Mouse (Mus musculus): ENCODE results near the gene Gm26657. TPM values are rescaled to one million over a fixed set of nuclear protein-coding genes. Genes with fewer than 3 reads are reported as not detected.

The Gm26657 gene
- polyA plus RNA-seq, 1 experiment from 2014 or later, result not detected

DNA sequence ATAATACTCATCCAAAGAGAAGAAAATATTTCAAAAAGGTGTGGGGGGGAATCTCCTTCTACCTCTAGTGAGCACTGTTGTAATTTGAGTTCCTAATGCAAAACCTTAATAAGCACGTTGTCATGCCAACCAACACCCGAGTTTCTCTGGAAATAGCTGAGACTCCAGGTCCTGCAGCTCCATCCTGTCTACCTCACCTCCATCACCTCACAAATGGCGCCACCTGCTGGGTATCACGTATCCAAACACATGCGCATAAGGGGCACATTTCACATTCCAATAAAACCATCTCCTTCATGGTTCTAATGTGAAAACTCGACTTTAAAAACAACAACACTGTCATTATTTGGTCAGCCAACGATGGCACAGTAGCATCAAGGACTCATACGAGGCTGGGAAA lies 14.0 kb upstream of the Gm26657 start:
- Histone ChIP-seq H3K4me3 (no peak overlapping the region), H3K9me3 (peaks cover 3% of the 10 kb centered on the region; the same call in 1 of the 2 replicates), H3K27ac (no peak overlapping the region), H3K36me3 (no peaks in the 10 kb centered on the region), H3K4me1 (replicated peaks) (no peaks in the 10 kb centered on the region), H3K27me3 (ENCODE audit: insufficient read depth, poor library complexity, severe bottlenecking) (no peaks in the 10 kb centered on the region)
- no peak for DNase-seq (ENCODE audit: low spot score)
- 58% methylated on average over 8 of the region's 8 CpGs for WGBS

DNA sequence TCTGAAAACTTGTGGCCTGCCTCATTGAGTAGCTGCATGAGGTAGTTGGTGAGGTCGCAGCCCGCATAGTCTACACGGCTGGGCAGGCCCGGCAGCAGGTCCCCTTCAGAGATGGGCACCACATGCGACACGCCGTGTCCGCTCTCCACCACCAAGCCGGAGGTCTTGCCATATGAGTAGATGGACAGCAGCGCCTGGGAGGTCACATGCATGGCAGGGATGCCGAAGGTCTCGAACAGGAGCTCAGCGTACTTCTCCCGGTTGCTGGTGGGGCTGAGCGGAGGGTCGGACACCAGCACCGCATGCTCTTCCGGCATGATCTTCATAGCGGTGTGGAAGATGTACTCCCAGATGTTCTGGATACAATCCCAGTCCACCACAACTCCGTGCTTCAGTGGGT lies 741 bp downstream of the Gm26657 start:
- Histone ChIP-seq H3K9me3 (no peaks in the 10 kb centered on the region), H3K4me1 (replicated peaks) (no peaks in the 10 kb centered on the region), H3K27me3 (ENCODE audit: insufficient read depth, poor library complexity, severe bottlenecking) (no peaks in the 10 kb centered on the region), H3K36me3 (peaks cover 25% of the 10 kb centered on the region), H3K4me3 (no peak overlapping the region), H3K27ac (no peak overlapping the region)
- WGBS, result 95% methylated on average over 20 of the region's 20 CpGs
- DNase-seq (ENCODE audit: low spot score), result no peak

DNA sequence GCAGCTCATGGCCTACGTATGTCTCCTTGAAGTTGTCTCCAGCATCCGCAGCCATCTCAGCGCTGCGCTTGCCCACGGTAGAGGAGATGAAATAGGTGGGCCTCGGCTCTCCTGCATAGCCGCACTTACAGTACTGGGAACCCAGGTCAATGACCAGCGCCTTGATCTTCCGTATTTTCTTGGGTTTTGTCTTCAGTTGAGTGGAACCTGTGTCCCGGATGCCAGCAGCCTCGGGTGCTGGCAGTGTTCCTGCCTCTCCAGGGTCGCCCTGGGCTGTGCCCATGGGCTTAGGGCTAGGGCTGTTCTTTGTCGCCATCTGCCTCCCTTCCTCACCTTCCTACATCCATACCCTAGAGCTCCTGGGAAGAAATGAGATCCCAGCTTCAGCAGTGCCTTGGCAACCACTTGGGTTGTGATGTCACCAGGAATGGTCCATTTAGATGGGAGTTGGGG lies 1.2 kb downstream of the Gm26657 start, which contains the start of gene Actl7b:
TSS of gene Actl7b (minus strand) at position 403 of the 453 bp plus-strand sequence.
- Histone ChIP-seq H3K27ac (no peak within 1 kb of the TSS), H3K4me3 (no peak within 1 kb of the TSS), H3K27me3 (ENCODE audit: insufficient read depth, poor library complexity, severe bottlenecking) (no peaks in the 10 kb centered on the region), H3K36me3 (peaks cover 29% of the 10 kb centered on the region), H3K9me3 (no peaks in the 10 kb centered on the region), H3K4me1 (replicated peaks) (no peaks in the 10 kb centered on the region)
- WGBS, result 93% methylated on average over 13 of the region's 13 CpGs
- DNase-seq (ENCODE audit: low spot score), result no peak

DNA sequence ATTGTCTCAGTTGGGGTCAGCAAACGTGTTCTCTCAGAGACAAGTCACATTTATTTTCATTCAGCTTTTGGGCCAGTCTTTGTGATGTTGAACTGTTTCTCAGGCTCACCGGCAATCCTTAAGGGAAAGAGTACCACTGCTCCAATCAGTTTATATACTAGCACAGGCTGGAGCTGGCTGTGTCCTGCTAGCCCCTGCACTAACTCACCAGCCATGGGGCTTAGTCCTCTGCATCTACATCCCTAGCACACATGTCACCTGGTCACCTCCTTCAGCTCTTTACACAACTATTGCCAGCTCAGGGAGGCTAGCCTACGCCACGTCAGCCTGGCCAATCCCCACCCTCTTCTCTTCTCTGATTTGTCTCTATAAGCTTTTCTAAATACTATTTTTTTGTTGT lies 2.8 kb downstream of the Gm26657 start:
- H3K27ac ChIP-seq, result no peak overlapping the region
- no peak overlapping the region for H3K4me3 ChIP-seq
- H3K9me3 ChIP-seq, result no peaks in the 10 kb centered on the region
- no peak for DNase-seq (ENCODE audit: low spot score)
- no peaks in the 10 kb centered on the region for H3K27me3 ChIP-seq (ENCODE audit: insufficient read depth, poor library complexity, severe bottlenecking)
- no peaks in the 10 kb centered on the region for H3K4me1 ChIP-seq (replicated peaks)
- WGBS, result 93% methylated on average over 4 of the region's 4 CpGs
- H3K36me3 ChIP-seq, result peaks cover 46% of the 10 kb centered on the region

DNA sequence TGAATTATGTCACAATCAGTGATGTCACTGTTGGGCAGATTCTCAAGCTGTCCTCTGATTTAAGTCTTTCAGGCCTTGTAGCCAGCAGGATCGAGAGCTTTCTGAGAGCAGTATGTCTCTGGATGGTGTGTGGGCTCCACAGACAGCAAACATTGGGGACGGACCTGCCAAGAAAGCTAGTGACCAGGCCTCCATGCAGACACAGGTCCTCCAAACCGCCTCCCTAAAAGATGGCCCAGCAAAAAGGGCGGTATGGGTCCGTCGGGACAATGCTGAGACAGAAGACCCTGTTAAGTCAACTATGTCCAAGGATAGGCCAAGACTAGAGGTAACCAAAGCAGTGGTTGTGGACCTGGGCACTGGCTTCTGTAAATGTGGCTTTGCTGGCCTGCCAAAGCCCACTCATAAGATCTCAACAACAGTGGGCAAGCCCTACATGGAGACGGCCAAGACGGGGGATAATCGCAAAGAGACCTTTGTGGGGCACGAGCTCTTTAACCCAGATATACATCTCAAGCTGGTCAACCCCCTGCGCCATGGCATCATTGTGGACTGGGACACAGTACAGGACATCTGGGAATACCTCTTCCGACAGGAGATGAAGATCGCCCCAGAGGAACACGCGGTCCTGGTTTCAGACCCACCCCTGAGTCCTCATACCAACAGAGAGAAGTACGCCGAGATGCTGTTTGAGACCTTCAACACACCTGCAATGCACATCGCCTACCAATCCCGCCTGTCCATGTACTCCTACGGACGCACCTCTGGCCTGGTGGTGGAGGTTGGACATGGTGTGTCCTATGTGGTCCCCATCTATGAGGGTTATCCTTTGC lies 3.7 kb downstream of the Gm26657 start, which contains the start of gene Actl7a:
TSS of gene Actl7a (plus strand) at position 51 of the 833 bp plus-strand sequence.
- H3K4me3 ChIP-seq, result no peak within 1 kb of the TSS
- DNase-seq (ENCODE audit: low spot score), result no peak
- H3K27me3 ChIP-seq (ENCODE audit: insufficient read depth, poor library complexity, severe bottlenecking), result no peaks in the 10 kb centered on the region
- WGBS, result 95% methylated on average over 21 of the region's 21 CpGs
- H3K9me3 ChIP-seq, result no peaks in the 10 kb centered on the region
- no peaks in the 10 kb centered on the region for H3K4me1 ChIP-seq (replicated peaks)
- H3K27ac ChIP-seq, result no peak within 1 kb of the TSS
- H3K36me3 ChIP-seq, result peaks cover 52% of the 10 kb centered on the region

DNA sequence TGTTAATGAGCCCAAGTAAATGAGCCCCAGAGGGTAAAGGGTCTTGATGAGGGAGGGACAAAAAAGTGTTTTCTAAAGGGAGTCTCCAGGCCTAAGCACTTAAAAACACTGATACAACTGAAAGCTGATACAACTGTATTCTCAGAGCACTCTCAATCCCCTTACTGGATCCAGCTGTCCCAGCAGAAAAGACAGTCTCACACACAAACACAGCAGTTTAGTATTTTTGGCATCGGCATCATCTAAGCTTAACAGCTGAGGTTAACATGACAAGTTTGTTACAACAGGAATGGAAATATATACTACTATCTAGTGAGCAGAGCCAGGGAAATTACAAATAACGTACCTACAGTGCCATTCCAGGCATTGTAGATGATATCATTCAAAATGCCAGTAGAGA lies 6.5 kb downstream of the Gm26657 start:
- no peak overlapping the region for H3K4me3 ChIP-seq
- DNase-seq (ENCODE audit: low spot score), result no peak
- H3K27ac ChIP-seq, result no peak overlapping the region
- H3K36me3 ChIP-seq, result peaks cover 79% of the 10 kb centered on the region
- no peaks in the 10 kb centered on the region for H3K27me3 ChIP-seq (ENCODE audit: insufficient read depth, poor library complexity, severe bottlenecking)
- WGBS, result 92% methylated on average over 2 of the region's 2 CpGs
- H3K4me1 ChIP-seq (replicated peaks), result no peaks in the 10 kb centered on the region
- H3K9me3 ChIP-seq, result no peaks in the 10 kb centered on the region

DNA sequence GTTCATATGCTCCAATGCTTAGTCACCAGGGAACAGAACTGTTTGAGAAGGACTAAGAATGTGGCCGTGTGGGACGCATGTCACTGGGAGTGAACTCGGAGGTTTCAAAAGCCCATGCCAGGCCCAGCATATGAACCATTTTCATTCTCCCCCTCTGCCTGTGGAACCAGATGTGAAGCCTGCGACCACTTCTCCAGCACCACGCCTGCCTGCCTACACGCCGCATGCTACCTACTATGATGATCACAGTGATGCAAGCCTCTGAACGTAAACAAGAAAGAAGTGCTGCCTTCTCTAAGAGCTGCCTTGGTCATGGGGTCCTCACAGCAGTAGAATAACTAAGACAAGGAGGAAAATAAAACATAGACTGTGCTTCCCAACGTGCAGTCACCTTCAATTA lies 7.6 kb downstream of the Gm26657 start:
- Histone ChIP-seq H3K9me3 (no peaks in the 10 kb centered on the region), H3K27ac (no peak overlapping the region), H3K4me3 (no peak overlapping the region), H3K27me3 (ENCODE audit: insufficient read depth, poor library complexity, severe bottlenecking) (no peaks in the 10 kb centered on the region), H3K4me1 (replicated peaks) (no peaks in the 10 kb centered on the region), H3K36me3 (peaks cover 89% of the 10 kb centered on the region)
- 96% methylated on average over 9 of the region's 9 CpGs for WGBS
- DNase-seq (ENCODE audit: low spot score), result no peak

DNA sequence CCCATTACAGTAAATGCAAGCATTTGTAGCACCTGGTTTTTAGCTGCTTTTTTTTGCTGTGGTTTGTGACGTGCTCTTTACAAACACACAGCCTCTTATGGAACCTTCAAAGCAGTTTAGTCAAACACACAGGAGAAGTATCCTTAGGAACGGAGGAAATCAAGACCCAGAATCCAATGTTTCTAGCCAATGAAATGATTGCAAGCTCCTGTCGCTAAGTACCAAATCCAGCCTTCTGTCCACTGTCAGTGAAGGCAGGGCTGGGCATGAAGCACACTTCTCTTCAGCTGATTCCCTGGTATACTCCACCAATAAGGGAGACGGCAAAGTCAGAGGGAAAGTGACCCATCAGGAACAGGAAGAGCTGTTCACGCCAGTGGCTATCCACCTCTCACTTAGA lies 16.2 kb downstream of the Gm26657 start:
- Histone ChIP-seq H3K27ac (no peak overlapping the region), H3K9me3 (no peaks in the 10 kb centered on the region), H3K4me1 (replicated peaks) (no peaks in the 10 kb centered on the region), H3K4me3 (no peak overlapping the region), H3K36me3 (peaks cover 97% of the 10 kb centered on the region), H3K27me3 (ENCODE audit: insufficient read depth, poor library complexity, severe bottlenecking) (no peaks in the 10 kb centered on the region)
- 96% methylated on average over 5 of the region's 5 CpGs for WGBS
- no peak for DNase-seq (ENCODE audit: low spot score)

DNA sequence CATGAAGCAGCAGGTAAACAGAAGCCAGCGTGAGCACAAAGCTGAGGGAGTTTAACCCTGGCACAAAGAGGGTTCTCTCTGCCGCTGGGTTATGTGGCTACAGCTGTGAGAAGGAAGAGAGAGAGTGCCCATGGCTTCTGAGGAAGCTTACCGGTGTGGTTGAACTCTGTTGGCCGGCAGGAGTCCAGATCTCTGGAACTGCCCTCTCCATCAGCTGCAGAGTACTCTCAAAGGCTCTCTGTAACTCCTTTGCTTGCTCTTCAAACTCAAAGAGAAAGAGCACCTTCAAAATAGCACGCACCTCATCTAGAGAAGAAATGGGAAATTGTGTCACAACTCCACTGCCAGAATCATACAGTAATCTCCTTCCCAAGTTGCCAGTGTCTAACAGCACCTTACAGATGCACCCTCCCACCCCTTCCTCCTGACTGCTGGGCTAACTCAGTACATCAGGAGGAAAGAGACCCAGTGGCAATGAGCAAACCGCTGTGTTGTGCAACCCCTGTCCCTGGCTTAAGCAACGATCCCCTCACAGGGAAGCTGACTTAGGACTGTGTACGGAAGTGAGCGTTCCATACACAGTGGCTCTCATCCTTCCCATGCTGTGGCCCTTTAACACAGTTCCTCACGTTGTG lies 17.2 kb downstream of the Gm26657 start:
- H3K36me3 ChIP-seq, result peaks cover 97% of the 10 kb centered on the region

DNA sequence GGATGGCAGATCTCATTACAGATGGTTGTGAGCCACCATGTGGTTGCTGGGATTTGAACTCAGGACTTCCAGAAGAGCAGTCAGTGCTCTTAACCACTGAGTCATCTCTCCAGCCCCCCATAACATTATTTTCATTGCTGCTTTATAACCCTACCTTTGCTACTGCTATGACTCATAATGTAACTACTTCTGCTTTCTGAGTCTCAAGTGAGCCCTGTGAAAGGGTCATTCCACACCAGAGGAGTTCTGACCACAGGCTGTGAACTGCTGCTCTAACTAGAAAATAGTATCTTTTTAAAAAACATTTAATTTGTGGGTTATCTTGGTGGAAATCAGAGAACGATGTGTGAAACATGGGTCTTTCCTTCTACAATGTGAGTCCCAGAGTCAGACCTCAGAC lies 17.8 kb downstream of the Gm26657 start:
- Histone ChIP-seq H3K4me1 (replicated peaks) (no peaks in the 10 kb centered on the region), H3K36me3 (peaks cover 100% of the 10 kb centered on the region), H3K4me3 (no peak overlapping the region), H3K27ac (no peak overlapping the region), H3K27me3 (ENCODE audit: insufficient read depth, poor library complexity, severe bottlenecking) (no peaks in the 10 kb centered on the region), H3K9me3 (no peaks in the 10 kb centered on the region)
- DNase-seq (ENCODE audit: low spot score), result no peak
- WGBS, result 93% methylated on average over 1 of the region's 1 CpGs

More for the DNA sequence above, 17.2 kb downstream of the Gm26657 start:
- Histone ChIP-seq H3K27me3 (ENCODE audit: insufficient read depth, poor library complexity, severe bottlenecking) (no peaks in the 10 kb centered on the region), H3K4me1 (replicated peaks) (no peaks in the 10 kb centered on the region), H3K4me3 (no peak overlapping the region), H3K9me3 (no peaks in the 10 kb centered on the region), H3K27ac (no peak overlapping the region)
- WGBS, result 93% methylated on average over 10 of the region's 10 CpGs
- DNase-seq (ENCODE audit: low spot score), result no peak

DNA sequence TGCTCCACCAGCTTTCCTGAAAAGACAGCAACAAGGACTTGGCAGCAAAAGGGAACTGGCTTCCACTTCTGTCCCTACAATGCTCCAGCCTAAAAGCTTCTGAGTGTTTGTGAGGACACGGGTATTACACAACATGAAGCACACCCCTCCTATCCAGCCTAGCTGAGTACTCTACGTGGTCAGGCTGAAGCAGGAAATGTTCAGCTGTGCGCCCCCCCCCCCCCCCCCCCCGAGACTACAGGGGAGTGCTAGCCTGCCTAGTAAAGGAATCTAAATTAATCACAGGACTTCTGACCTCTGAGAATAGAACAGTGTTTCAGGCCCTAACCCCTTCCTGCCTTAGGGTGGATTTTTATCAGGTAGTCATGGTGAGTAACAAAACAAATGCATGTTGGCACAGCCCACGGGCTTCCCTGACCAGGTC lies 28.0 kb downstream of the Gm26657 start:
- H3K27me3 ChIP-seq (ENCODE audit: insufficient read depth, poor library complexity, severe bottlenecking), result no peaks in the 10 kb centered on the region
- H3K36me3 ChIP-seq, result peaks cover 100% of the 10 kb centered on the region
- H3K9me3 ChIP-seq, result no peaks in the 10 kb centered on the region
- H3K4me1 ChIP-seq (replicated peaks), result no peaks in the 10 kb centered on the region
- no peak overlapping the region for H3K4me3 ChIP-seq
- no peak for DNase-seq (ENCODE audit: low spot score)
- 78% methylated on average over 5 of the region's 5 CpGs for WGBS
- no peak overlapping the region for H3K27ac ChIP-seq

DNA sequence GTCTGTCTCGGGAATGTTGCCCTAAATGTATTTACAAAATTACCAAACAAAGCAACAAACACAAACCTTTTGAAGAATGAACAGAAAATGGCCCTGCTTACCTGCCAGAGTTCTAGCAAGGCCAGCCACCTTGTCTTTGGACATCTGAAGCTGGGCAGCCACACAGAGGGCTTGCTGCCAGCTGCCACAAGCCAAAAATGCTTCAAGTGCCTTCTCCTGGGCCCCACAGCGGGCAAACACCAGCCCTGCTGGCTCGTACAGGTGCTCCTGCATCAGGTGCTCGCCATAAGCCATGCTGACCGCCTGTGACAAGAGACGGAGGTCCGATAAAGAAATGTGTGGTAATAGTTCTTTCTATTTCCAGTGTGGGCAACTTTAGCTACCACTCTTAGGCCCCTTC lies 29.0 kb downstream of the Gm26657 start:
- H3K27me3 ChIP-seq (ENCODE audit: insufficient read depth, poor library complexity, severe bottlenecking), result no peaks in the 10 kb centered on the region
- 93% methylated on average over 7 of the region's 7 CpGs for WGBS
- H3K36me3 ChIP-seq, result peaks cover 100% of the 10 kb centered on the region
- H3K4me1 ChIP-seq (replicated peaks), result no peaks in the 10 kb centered on the region
- H3K27ac ChIP-seq, result no peak overlapping the region
- H3K9me3 ChIP-seq, result no peaks in the 10 kb centered on the region
- DNase-seq (ENCODE audit: low spot score), result no peak
- no peak overlapping the region for H3K4me3 ChIP-seq

DNA sequence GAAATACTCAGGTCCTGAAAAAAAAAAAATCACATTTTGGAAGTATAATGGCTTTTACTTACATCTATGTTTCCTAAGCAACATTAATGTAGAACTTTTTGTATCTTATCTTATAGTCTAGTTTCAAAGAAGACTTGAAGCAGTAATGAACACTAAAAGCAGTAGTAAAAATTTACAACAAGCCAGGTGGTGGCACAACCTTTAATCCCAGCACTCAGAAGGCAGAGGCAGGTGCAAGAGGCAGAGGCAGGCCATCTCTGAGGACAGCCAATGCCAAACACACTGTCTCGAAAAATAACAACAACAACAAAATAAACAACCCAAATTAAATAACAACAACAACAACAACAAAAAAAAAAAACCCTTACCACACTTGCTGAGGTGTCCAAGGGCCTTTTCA lies 31.2 kb downstream of the Gm26657 start:
- Histone ChIP-seq H3K27me3 (ENCODE audit: insufficient read depth, poor library complexity, severe bottlenecking) (no peaks in the 10 kb centered on the region), H3K4me1 (replicated peaks) (no peaks in the 10 kb centered on the region), H3K36me3 (peaks cover 100% of the 10 kb centered on the region), H3K4me3 (no peak overlapping the region), H3K27ac (no peak overlapping the region), H3K9me3 (no peaks in the 10 kb centered on the region)
- no peak for DNase-seq (ENCODE audit: low spot score)
- 81% methylated on average over 1 of the region's 1 CpGs for WGBS

Data from hindbrain, embryonic 10.5 days (tissue).